Mouse (Mus musculus) olfactory bulb, adult 2 months (tissue): Measurements from ENCODE around the gene Opa3.

ENCODE experiments used
- CTCF ChIP-seq: fragments of 200-500 bp; IDR thresholded peaks from 2 replicates; pipeline ENCODE4 v1.5.1; 2012; ENCODE audit warnings: low read depth, mild to moderate bottlenecking, low read length, moderate library complexity; ENCODE audit not compliant: insufficient read depth
- POLR2A ChIP-seq: fragments of 200-500 bp; IDR thresholded peaks from 2 replicates; pipeline ENCODE4 v1.6.1; 2012; ENCODE audit warnings: mild to moderate bottlenecking, low read depth, low read length, moderate library complexity; ENCODE audit not compliant: insufficient read depth

DNA sequence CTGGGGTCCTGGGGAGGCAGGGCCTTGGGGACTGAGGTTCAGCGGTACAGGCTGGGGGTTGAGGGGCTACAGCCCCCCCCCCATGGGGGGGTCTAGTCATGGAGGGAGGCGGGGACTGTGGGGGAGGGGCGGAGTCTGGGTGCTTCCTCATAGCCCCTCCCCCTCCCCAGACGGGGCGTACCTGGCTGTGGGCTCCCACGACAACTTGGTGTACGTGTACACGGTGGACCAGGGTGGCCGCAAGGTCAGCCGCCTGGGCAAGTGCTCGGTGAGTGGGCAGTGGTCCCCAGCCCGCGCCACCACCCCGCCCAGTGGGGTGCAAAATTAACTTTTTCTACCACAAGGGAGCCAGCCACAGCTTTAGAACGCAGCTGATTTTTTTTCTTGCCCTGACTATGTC lies 26.5 kb upstream of the Opa3 start:
- TF ChIP-seq CTCF (no peak), POLR2A (no peak)
